Mouse (Mus musculus): ENCODE data around the gene Slc4a4.

Slc4a4 gene

GRCm38 (mm10) chr5:88916501-88916971 lies 29.9 kb downstream of the Slc4a4 start:
- DNase-seq (ENCODE audit: low spot score in 2 of 2): no peak

DNA sequence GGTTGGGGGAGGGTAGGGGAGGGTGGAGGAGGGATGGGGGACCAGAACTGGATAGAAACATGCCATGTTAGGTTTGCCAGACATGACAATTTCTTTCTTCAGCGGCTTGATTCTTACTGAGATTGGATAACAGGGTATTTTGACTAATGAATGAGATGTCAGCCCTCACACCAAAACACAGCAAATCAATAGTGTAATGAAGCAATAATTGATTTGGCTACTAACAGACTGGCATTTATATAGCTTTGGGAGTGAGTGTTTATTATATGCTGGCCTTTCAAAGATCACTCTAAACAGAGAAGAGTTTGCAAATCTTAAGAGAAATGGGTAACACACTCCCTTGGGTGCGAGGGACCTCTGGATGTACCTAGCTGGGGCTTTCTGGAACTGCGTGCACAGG lies 30.6 kb downstream of the Slc4a4 start:
- no peak for DNase-seq (ENCODE audit: low spot score in 2 of 2)

DNA sequence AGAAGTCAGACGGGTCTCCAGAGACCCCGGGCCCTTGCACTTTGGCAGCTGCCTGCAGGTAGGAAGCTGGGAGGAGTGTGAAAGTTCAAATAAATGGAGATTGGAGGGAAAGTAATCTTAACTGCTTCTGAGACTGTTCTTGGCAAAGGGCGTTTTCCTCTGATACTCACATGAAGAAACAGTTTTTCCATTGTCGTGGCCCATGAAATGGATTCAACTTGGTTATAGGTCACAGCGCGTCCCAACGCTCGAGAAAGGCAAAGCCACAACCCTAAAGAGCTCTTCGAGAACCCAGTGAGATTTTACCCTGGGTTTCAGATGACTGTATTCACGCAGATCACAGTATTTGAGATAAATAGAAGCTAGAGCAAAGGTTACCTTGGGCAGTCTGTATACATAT lies 31.0 kb downstream of the Slc4a4 start:
- no peak for DNase-seq (ENCODE audit: low spot score in 2 of 2)

GRCm38 (mm10) chr5:88918538-88918937 lies 31.9 kb downstream of the Slc4a4 start:
- DNase-seq (ENCODE audit: low spot score in 2 of 2): no peak

GRCm38 (mm10) chr5:88925576-88925975 lies 39.0 kb downstream of the Slc4a4 start:
- no peak for DNase-seq (ENCODE audit: low spot score in 2 of 2)

- no peak for DNase-seq (ENCODE audit: low spot score in 2 of 2)
Measured at GRCm38 (mm10) chr5:88928201-88928916, 41.7 kb downstream of the Slc4a4 start.

DNA sequence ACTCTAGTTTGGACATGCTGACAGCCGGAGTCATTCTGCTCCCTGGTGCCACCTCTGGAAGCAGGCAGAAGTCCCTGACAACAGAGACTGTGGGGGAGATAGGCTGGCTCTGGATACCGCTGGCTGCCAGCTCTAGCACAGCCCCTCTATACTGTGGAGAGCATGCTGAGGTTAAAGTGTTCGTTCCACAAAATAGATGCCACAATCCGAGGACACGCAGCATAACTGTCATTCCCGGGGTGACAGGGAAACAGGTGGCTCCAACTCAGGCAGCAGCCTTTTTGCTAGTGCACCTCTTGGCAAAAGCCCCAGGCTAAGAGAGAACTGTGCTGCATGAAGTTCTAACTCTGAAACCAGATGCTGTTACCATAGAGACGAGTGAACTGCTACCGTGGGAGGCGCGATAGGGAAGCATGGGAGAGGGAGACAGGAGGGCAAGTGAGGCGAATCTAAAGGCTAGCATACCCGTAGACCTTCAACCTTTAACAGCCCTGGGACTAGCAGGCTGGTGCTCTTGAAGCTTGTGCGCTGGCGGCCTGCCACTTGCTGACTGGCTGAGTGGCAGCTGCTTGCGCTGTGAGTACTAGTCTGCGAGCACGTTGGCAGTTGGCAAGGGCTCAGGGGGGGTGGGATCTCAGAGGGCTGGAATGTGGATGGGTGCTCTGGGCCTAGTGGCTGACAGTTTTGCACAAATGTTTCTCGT lies 42.9 kb downstream of the Slc4a4 start:
- no peak for DNase-seq (ENCODE audit: low spot score in 2 of 2)

DNA sequence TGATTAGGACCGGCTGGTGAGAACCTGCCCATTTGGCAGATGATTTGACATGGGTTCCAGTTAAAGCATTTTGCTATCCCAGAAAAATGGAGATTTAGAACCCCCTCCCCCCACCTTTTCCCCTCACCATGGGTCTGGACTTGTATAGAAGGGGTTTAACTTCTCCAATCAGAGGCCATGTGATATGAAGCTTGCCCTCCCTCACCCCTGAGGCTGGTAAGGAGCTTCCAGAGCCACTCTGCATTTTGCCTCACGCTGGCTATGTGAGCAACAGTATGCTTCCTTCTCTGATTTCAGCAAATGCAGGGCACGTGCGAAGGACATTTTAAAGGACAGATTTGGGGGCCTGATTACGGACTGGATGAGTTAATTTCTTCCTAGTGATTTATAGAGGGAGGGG lies 43.5 kb downstream of the Slc4a4 start:
- no peak for DNase-seq (ENCODE audit: low spot score in 2 of 2)

- DNase-seq (ENCODE audit: low spot score in 2 of 2): no peak
Measured at GRCm38 (mm10) chr5:88930611-88931010, 44.0 kb downstream of the Slc4a4 start.

GRCm38 (mm10) chr5:88931176-88931575 lies 44.6 kb downstream of the Slc4a4 start:
- no peak for DNase-seq (ENCODE audit: low spot score in 2 of 2)

- no peak for DNase-seq (ENCODE audit: low spot score in 2 of 2)
Measured at GRCm38 (mm10) chr5:88933454-88933853, 46.8 kb downstream of the Slc4a4 start.

DNA sequence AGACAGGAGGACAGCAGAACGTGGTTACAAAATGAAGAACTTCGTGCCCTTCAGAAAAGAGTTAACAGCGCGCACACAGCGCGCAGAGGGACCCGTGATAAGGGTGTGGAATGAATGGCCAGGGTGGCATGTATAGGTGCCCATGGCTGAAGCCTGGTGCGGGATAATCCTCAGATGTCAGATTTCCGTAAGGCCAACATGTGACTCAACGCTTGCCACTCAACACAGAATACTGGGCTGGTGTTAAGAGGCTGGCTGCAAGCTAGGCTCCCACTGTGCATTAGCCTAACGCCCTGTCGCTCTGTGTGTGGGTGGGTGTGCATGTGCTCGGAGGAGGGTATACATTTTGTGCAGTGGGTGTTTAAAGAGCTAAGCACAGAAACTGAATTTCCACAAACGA lies 47.3 kb downstream of the Slc4a4 start:
- no peak for DNase-seq (ENCODE audit: low spot score in 2 of 2)

- DNase-seq (ENCODE audit: low spot score in 2 of 2): no peak
Measured at GRCm38 (mm10) chr5:88938208-88938607, 51.6 kb downstream of the Slc4a4 start.

DNA sequence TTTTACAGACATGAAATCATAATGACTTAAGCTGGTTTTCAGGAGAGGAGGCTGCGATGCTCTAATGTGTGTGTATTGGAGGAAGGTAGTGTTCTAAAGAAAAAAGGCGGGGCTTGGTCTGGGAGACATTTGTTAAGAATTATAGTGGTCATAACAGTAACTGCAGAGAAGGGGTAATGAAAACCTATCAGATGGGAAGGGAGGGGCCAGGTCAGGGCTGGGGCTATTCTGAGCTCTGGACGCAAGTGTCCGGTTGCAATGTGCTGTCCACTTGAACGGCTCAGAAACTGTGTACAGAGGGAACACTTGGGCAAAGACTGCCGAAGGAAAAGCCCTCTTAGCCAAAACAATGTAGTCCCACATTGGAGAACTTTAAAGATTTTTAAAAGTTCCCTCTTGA lies 52.5 kb downstream of the Slc4a4 start:
- no peak for DNase-seq (ENCODE audit: low spot score in 2 of 2)

GRCm38 (mm10) chr5:88939782-88940181 lies 53.2 kb downstream of the Slc4a4 start:
- DNase-seq (ENCODE audit: low spot score in 2 of 2): no peak

- DNase-seq (ENCODE audit: low spot score in 2 of 2): no peak
Measured at GRCm38 (mm10) chr5:88941905-88942304, 55.3 kb downstream of the Slc4a4 start.

- DNase-seq (ENCODE audit: low spot score in 2 of 2): no peak
Measured at GRCm38 (mm10) chr5:88945661-88946339, 59.2 kb downstream of the Slc4a4 start.

DNA sequence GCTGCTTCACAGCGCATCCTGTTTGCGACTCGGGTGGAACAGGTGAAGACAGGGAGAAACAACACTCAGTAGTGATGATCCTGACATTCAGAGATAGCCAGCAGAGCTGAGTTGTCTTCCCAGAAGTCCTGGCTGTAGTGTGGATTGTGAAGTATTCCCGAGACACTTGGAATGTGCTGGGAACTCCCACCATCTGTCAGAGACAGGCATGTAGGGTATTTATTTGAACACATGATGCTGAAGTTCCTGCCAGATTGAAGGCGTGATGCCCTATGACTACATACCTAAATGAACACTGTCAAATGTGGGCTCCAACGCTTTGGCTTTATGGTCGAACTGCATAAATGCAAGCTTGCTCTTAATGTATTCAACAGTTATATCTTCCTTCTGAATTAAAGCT lies 63.7 kb downstream of the Slc4a4 start:
- DNase-seq (ENCODE audit: low spot score in 2 of 2): no peak

- DNase-seq (ENCODE audit: low spot score in 2 of 2): no peak
Measured at GRCm38 (mm10) chr5:88952757-88953577, 66.3 kb downstream of the Slc4a4 start.

- DNase-seq (ENCODE audit: low spot score in 2 of 2): no peak
Measured at GRCm38 (mm10) chr5:88957735-88958134, 71.1 kb downstream of the Slc4a4 start.

GRCm38 (mm10) chr5:88958966-88959365 lies 72.3 kb downstream of the Slc4a4 start:
- DNase-seq (ENCODE audit: low spot score in 2 of 2): no peak

DNA sequence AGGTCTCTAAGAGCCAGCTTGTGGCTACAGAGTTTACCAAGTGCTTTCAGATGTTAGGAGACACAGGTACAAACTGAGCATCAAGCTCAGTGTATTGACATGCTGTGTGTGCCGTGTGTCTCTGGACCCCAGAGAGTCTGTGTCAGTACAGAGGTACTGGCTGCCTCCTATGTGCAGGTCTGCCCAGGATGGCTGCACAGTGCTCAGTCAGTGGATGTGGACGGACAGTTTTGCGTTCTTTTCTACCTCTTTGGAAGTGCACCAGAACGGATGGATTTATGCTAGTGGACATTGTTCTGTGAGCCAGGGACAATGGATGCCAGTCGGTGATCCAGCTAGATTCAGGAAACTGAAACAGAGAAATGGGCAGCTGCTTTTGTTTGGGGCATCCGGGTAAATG lies 72.8 kb downstream of the Slc4a4 start:
- no peak for DNase-seq (ENCODE audit: low spot score in 2 of 2)
